Mouse (Mus musculus) activated CD4-positive, CD25-positive, alpha-beta regulatory T cell (primary cell): ENCODE measurements around the gene Top1. TPM values are rescaled to one million over a fixed set of nuclear protein-coding genes. Genes with fewer than 3 reads are reported as not detected.

Experiments
- polyA plus RNA-seq, 2 experiments: library from polyadenylated mRNA; unstranded; fragments of 100-300 nt; shearing (Covaris generic); gene quantifications; one replicate each; pipeline ENCODE4 v1.2.1; 2017

The Top1 gene
- polyA plus RNA-seq, result 10 to 100 TPM; 49.4 to 70.1 TPM

GRCm38 (mm10) chr2:160645614-160646137, at the start of gene Top1:
Gene Top1 (plus strand): TSS chr2:160645888.

GRCm38 (mm10) chr2:160731117-160731838, 85.6 kb downstream of the Top1 start, which contains the start of gene Plcg1:
Gene Plcg1 (plus strand): TSS chr2:160731300.

Other genes with a start within 250 kb of the Top1 start
- gene Plcg1, start 85.4 kb downstream of the Top1 start, polyA plus RNA-seq, result 100 to 1,000 TPM; 144 to 145 TPM
- 1 to 10 TPM; 8.0 to 8.8 TPM for gene Zhx3, start 227.1 kb downstream of the Top1 start, polyA plus RNA-seq
- gene Lpin3, start 234.8 kb downstream of the Top1 start, polyA plus RNA-seq, result under 1 TPM; 0.14 to 0.74 TPM